Mouse (Mus musculus) heart, postnatal 14 days (tissue): ENCODE results near the gene Serinc3. TPM values are rescaled to one million over a fixed set of nuclear protein-coding genes. Genes with fewer than 3 reads are reported as not detected.
A peak's percentile ranks its signal among the peaks of the same experiment; 100 is the strongest.
"Not testable (repeated sequence)": the region's sequence is repeated elsewhere in the genome, so short reads cannot be mapped to it uniquely, and the experiment has no call there.

Source experiments
- DNase-seq, 2 experiments: peaks; one replicate each; pipeline ENCODE4 v3.0.0; 2021 to 2022
- intact Hi-C: fragments of 180-260 bp; cut with DNase I; formaldehyde crosslinking; loops from one replicate; pipeline ENCODE4 v1.15.1; 2025
- long read RNA-seq, 2 experiments: library from polyadenylated mRNA; stranded (forward); transcript quantifications; one replicate each; pipeline ENCODE4 v2.0.0; 2021
- total RNA-seq, 2 experiments: library from RNA; stranded (reverse); gene quantifications; 2 replicates each; pipeline ENCODE4 v1.2.3; 2021

Serinc3 gene
- total RNA-seq, result 100 to 1,000 TPM; 360 to 363 TPM
- long read RNA-seq, experiment 1, transcript Serinc3-201 (10 exons, 3,683 nt), result major isoform, 381 of 432 reads
- long read RNA-seq, experiment 1, partial matches to known transcripts, result 43 of 432 reads
- long read RNA-seq, experiment 1, other reads (novel, unspliced or antisense), result 8 of 432 reads
- long read RNA-seq, experiment 2, transcript Serinc3-201 (10 exons, 3,683 nt), result major isoform, 330 of 369 reads
- long read RNA-seq, experiment 2, partial matches to known transcripts, result 24 of 369 reads
- long read RNA-seq, experiment 2, other reads (novel, unspliced or antisense), result 15 of 369 reads

DNA sequence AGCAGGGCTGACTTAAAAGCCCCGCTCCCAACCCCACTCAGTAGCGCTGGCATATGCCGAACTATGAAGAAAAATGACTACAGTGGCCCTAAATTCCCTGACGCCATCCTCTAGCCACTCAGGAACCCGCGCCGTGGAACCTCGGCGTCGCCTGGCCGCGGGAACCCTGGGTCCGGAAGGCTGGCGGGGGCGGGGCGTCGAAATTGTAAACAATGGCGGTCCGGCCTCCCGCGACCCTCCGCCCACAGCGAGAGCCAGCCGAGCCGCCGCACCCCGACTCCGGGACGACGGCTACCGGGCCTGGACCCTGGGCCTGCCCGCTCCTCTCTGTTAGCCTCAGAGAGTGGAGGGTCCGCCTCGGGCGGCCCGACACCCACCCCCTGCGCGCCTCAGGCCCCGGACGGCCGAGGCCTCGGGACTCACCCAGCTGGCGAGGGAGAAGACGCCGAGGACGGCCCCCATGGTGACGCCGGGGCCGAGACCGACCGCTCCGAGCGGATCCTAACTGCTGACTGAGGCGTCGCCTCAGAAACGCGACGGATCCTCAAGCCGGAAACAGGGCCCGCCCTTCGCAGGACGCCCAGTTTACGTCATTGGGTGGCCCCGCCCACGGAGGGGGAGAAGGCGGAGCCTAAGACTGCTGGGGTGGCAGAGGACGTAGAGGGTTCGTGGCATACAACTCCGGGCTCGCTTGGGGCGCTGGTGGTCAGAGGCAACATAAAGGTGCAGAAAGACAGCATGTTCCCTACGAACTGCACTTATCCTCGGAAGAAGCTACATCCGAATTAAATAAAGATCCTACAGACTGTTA, at the start of gene Serinc3:
Gene Serinc3, minus strand, starts transcription at position 557 of the 811 bp plus-strand sequence.
- DNase-seq, result peak; percentile 99 to 100
- intact Hi-C loops, result loop anchor here (2.0 to 10.0 kb wide), 2 partner anchors 74 to 140 kb away; no protein-coding TSS in a partner anchor

DNA sequence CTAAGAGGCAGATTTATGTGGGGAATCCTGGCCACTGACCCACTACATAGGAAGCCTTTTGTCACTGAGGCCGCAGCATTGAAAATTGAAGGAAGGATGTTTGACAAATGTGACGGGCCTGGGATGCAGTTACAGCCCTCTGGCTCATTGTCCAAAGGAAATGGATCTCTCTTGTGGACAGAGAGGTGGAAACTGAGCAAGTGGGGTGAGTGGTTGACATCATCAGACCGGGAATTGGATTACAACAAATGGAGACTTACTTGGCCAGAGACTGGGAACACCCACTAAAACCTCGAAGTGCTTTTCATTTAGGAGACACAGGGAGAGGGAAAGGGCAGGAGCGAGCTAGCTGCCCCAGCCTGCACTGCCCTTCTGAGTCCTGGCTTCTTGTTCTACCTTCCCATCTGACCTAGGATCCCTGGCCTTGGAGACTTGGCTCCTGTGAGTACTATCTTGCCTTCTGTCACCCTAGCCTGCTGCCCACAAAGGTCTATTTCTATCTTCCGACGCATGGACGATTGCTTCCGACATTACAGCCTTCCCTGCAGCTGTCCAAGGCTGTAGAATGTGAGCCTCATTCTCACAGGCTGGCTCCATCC, 48.9 kb upstream of the Serinc3 start:
- peak in 1 of 2 experiments; percentile 33 for DNase-seq
- intact Hi-C loops, result loop anchor here (5.0 kb wide), 1 partner anchor 37 kb away; the partner anchor contains the start of gene Pkig

DNA sequence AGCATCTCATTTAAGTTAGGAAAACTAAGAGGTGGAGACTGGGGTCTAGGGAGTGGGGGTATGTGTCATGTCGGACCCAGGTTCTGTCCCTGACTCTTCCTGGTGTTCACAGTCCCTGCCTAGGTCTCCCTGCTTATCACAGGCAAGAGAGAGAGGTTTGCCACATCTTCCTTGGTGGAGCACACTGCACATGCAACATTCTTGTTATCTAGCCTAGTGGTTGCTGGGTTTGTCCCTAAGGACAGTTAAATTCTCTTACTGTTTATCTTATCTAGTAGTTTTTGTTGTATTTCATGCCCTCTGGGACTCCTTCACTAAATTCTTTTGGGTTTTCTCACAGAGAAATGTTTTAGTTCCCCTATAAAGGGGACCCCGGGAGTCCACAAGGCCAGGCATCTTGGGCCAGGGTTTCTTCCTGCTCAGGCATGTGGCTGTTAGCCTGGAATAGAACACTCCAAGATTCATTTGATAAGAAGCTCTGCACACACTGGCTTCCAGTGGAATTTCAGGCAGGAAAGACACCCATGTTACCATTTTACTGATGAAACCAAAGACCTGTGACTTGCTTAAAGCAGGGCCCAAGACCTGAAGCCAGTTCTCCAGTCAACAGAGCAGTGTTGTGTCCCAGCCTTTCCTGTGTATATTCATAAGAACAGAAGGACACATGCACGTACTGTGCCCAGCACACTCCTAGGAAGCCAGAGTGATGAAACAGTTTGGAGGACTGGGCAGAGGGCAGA, 48.1 kb upstream of the Serinc3 start:
- intact Hi-C loops, result loop anchor here (5.0 kb wide), 1 partner anchor 36 kb away; the partner anchor contains the start of gene Pkig
- DNase-seq, result no peak

DNA sequence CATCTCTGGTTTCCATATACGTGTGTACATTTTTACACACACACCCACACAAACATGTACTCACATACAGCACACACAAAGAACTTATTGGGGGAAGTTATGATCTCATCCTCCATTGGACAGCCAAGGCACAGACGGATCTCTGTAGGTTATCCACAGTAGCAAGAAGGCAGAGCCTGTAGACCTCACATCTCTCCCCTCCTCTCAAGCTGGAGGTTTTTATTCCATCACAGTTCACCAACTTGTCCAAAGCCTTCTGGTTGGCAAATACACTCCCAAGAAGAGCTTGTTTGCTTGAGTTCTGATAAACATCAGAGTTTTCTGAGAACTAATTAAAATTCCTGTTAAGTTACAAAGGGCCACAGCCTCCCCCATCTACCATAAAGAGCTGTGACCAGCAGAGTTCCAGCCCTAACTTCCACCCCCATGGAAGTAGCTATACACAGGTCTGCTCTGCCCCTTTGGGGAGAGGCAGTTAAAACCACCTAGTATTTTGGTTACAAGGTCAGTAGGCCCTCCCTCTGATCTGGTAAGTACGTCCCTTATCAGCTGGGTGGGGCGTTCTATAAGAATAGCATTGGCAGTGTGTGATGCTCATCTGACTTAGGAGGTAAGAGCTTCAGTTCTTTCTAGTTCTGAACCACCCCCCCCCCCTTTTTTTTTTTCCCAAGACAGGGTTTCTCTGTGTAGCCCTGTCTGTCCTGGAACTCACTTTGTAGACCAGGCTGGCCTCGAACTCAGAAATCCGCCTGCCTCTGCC, 47.1 kb upstream of the Serinc3 start:
- DNase-seq, result no peak
- intact Hi-C loops, result loop anchor here (2.0 to 5.0 kb wide), 2 partner anchors 17 to 35 kb away; partner anchors contain the start of gene Pkig

DNA sequence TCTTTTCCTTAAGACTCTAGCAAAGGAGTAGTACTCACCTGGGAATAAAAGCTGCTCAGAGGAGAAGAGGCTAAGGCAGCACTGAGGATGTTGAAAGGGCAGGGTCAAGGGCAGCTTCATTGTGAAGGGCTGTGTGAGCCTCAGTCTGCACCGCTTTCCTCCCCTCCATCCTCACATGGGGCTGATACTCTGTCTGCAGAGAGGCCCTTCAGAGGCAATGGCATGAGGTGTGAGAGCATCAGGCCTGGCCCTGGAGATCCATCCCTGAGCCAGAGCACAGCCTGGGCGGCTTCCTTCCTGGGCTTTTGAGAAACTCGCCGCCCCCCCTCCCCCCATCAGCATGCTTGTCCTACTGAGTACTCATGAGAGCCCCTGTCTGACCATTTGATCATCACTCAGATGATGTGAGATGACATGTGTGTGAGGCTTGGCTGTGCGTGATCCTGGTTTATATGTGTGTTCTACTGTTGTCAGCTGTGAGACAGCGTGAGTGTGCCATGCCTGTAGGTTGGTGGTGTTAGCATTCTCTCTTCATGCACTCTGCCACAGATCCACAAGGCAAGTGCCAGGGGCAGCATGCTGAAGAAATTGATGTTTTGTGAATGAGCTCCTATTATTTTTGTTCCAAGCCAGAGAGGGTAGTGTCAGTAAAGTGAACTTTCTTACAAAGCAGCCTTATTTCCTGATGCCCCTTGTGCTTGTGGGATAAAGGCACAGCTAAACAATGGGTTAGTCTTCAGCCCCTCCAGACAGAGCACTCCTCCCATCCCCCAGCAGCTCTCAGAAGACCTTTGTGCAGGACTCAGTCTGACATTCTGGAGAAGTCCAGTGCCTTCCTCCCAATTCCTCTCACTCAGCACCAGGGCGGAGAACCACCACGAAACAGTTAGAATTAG, 45.7 kb upstream of the Serinc3 start:
- no peak for DNase-seq
- intact Hi-C loops, result loop anchor here (2.0 to 5.0 kb wide), 2 partner anchors 16 to 33 kb away; partner anchors contain the start of gene Pkig

DNA sequence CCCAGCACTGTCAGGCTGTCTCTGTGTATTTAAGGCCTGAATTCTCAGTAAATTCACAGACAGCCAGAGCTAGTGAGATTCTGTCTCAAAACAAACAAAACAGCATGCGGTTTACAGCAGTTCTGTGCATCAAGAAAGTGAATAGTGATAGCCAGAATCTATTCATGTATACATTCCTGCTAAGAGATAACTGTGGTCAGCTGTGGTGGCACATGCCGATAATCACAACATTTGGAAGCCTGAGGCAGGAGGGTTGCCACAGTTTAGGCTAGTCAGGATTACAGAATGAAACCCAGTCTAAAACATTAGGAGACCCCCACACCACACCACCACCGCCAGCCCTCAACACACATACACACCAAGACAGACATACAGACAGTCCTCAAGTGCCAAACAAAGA, 44.8 kb upstream of the Serinc3 start:
- DNase-seq, result no peak
- intact Hi-C loops, result loop anchor here (2.0 to 5.0 kb wide), 2 partner anchors 15 to 32 kb away; partner anchors contain the start of gene Pkig

DNA sequence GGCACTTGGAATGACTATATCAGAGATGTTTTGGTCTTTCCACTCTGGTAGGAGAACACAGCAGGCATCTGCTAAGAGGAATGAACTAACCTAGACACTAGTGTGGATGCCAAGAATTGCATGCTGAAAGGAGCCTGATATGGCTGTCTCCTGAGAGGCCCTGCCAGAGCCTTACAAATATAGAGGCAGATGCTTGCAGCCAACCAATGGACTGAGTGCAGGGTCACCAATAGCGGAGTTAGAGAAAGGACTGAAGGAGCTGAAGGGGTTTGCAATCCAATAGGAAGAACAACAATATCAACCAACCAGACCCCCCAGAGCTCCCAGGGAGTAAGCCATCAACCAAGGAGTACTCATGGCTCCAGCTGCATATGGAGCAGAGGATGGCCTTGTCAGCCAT, 43.4 kb upstream of the Serinc3 start:
- intact Hi-C loops, DNase-seq: not testable (repeated sequence)

DNA sequence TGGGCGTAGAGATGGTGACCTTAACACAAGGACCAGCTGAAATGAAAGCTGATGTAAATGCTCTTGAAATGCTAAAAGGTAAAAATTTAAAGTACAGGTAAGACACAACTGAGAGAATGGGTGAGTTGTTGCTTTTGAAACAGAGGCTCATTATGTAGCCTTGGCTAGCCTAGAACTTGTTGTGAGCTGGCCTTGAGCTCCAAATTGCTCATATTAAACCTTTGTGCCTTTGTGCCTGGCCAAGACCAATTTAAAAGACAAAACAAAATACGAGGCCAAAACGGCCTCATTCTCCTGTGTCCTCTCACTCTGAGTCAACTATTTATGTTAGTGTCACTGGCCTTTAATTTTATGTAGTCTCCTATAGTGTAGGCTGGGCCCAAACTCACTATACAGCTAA, 42.0 kb upstream of the Serinc3 start:
- intact Hi-C loops, result no loop called here
- DNase-seq, result no peak

DNA sequence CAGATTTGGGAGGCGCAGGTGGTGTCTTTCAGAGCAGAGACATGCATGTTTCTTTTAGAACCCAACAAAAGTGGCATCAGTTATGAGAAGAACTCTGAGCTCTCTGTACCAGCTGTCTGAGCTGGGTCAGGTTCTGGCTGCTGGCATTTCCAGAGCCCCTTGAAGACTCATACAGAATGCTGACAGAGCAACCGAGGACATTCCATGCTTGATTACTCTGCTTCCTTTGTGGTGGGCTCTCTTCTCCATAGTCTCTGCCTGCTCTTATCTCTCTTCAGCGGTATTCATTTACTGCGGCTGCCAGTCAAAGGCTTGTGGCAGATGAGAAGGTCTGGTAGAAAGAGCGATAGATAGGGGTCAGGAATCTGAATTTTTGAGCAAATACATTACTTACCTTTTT, 41.3 kb upstream of the Serinc3 start:
- intact Hi-C loops, result no loop called here
- DNase-seq, result no peak

DNA sequence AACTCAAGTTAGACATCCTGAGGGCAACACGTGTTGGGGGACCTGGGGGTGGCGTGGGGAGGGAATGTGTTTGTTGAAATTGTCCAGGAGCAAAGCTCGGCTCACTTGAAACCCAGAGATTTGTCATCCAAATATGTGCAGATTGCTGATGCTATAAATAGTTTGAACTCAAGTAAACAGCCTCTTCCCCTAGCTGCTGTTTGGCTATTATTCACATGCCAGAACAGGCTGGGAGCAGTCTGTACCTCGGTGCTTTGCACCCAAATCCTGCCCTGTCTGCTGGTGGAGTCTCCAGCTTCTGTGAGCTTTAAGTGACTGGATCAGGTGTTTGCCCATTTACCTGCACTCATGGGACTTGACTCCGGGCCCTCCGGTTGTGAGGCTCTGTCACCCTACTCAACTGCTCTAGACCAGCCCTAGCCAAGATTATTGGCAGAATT, 40.9 kb upstream of the Serinc3 start:
- peak; percentile 51 to 64 for DNase-seq
- intact Hi-C loops, result no loop called here

DNA sequence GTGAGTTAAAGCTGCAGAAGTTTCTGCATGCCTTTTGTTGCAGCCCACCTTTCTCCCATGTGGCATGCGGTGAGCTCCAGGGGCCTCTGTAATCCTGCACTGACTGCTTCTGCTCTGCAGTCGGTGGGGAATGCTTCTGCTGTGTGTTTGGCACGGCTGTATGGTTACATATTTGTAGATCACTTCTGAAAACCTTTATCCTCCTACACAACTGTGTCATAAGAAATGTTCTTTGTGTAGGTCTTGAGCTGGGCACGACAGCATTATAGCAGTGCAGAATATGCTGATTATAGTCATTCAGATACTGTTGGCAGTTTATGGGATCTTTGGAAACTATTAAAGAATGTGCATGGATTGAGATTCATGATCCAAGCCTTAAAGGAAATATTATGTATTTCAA, 40.4 kb upstream of the Serinc3 start:
- intact Hi-C loops, result no loop called here
- DNase-seq, result no peak

DNA sequence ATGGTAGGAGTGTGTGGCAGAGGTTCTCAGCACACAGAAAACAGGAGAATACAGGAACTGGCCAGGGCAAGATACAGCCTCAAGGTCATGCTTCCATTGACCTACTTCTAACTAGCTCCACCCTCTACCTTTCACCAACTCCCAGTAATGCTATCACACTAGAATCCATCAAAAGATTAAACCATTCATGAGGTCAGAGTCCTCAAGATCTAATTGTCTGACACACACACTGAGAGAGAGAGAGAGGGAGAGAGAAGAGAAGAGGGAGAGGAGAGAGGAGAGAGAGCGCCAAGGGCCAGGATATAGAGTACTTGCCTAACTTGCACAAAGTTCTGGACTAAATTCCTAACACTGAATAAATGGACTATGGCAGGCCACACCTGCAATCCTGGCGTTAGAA, 37.4 kb upstream of the Serinc3 start:
- no peak for DNase-seq
- intact Hi-C loops, result no loop called here

DNA sequence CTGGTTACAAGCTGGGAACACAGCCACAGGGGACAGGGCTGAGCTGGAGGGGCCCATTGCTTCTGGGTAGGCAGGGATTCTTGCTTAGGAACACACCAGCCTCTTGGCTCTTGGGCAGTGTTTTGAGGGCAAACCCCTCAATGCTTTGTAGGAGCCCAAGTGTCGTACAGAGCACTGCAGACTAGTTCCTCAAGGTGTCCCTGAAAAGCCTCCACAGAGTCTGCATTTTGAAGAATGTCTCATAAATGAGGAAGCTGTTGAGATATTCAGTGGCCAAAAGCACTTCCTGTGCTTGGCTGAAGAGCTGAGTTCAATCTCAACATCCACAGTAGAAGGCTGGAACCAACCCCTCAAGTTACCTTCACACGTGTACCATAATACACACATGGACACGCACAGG, 31.8 kb upstream of the Serinc3 start:
- intact Hi-C loops, result no loop called here
- DNase-seq, result no peak

DNA sequence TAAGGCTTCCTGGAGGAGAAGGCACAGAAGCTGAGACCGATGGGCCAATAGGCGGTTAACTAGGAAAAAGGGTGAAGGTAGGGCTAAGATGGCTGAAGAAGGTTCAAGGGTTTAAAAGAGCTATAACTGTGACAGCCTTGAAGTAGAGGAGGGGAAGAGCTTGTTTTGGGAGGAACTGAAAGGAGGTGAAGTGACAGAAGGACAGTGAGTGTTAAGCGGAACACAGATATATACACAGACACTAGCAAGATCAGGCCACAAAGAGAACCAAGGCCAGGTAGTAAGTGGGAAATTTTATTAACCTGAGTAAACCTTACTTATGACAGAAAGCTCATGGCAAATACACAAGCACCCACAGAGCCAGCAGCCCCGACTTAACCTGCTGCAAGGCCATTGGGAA, 31.4 kb upstream of the Serinc3 start:
- DNase-seq, result no peak
- intact Hi-C loops, result no loop called here

DNA sequence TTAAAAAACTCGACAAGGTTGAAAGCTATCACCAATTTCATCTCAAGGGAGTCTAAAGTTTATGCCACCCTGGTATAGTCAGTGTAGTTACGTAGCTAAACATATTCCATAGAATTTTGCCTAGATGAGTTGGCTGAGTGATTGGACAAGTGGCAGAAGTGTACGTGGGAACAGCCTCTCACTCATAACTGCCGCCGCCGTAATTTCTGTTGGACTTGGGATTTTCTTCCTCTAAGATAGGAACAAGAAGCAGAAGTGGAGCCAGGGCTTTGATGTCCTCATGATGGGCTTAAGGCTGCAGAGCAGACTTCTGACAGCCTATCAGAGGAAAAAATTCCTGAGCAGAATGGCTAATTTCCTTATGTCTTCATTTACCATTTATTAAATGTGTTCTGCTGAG, 30.7 kb upstream of the Serinc3 start:
- intact Hi-C loops, result loop anchor here (2.0 kb wide), 1 partner anchor 15 kb away; no protein-coding TSS in a partner anchor
- DNase-seq, result no peak

DNA sequence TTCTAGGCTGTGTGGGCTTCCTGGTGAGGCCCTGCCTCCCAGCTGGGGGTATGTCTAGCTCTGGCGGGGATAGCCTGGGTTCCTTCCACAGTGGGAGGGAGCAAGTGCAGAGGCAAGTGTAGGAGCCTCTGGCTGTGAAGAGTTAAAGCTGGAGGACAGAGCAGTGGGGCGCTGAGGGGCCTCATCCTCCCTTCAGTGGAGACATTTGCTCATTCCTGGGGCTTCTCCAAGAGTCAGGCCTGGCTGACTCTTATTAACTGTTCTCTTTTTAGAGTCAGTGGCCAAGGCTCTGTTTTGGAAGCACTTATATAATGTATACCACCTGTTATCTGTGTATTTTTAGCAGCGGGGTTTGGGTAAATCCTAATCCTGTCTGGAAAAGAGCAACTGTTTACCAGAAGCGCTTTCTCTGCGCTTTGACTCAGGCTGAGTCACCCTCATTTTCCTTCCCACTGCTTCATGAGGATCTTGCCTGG, 30.3 kb upstream of the Serinc3 start:
- peak in 1 of 2 experiments; percentile 31 for DNase-seq
- intact Hi-C loops, result loop anchor here (2.0 kb wide), 1 partner anchor 16 kb away; no protein-coding TSS in a partner anchor

DNA sequence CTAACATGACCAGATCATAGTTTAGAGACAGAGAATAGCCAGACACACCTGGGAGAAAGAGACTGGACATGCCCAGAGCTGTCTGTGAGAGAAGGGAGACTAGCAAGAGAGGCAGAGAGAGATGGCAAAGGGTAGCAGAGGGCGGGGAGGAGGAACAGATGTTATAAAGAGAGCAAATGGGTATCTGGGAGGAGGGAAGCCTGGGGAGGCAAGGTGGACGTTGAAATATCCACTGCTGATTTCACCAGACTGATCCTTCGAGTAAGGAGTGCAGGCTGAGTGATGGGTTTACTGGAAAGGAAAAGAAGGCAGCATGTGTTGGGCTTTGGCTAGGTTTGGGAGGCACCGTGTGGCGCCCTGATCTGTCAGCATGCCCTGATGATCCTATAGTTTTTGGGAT, 29.5 kb upstream of the Serinc3 start:
- DNase-seq, result no peak
- intact Hi-C loops, result loop anchor here (2.0 kb wide), 1 partner anchor 16 kb away; no protein-coding TSS in a partner anchor
